Mouse (Mus musculus) ES-E14 (cell line): ENCODE results near the gene Syde2.

Experiments
- CHD2 ChIP-seq: IDR thresholded peaks from 2 replicates; pipeline ENCODE4 v1.6.1; 2014; ENCODE audit warnings: mild to moderate bottlenecking, low read depth, low read length, inconsistent platforms
- HCFC1 ChIP-seq: IDR thresholded peaks from 2 replicates; pipeline ENCODE4 v1.6.1; 2012; ENCODE audit warnings: low read length, inconsistent platforms, borderline replicate concordance; ENCODE audit not compliant: insufficient read depth
- MAFK ChIP-seq: IDR thresholded peaks from 2 replicates; pipeline ENCODE4 v1.6.1; 2014; ENCODE audit warnings: mild to moderate bottlenecking, low read depth, low read length, inconsistent platforms; ENCODE audit not compliant: insufficient read depth
- ZNF384 ChIP-seq: IDR thresholded peaks from 2 replicates; pipeline ENCODE4 v1.6.1; 2012; ENCODE audit warnings: low read depth, low read length, inconsistent platforms

DNA sequence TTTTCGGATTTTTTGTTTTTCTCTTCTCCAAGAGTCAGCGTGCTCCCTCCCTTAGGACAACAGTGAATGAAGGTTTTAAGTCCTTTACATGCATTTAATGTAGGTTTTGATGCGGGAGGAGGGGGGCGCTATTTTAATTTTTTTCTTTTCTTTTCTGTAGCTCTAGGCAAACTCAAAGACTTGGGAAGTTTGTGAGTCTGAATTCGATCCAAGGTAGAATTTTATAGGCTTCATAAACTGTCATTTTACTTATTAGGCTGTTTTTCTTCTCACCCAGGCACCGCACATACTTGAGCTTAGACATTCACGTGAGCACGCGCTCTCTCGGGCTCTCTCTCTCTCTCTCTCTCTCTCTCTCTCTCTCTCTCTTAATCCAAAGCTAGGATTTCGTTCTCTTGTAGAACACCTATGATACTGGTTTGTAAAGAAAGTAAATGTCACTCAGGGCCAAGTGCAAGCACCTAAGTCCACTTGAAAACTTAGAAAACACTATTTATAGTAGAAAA is 2.0 kb downstream of the Syde2 start:
- TF ChIP-seq ZNF384 (no peak), MAFK (no peak), HCFC1 (no peak), CHD2 (no peak)
